Mouse (Mus musculus): ENCODE measurements around the gene Pmp22.

- TF ChIP-seq CTCF (IDR thresholded peaks at IDR 0.05; ENCODE audit: extremely low read depth, insufficient read depth, insufficient read length, insufficient replicate concordance), result no peak
- no peak for TF ChIP-seq POLR2A (IDR thresholded peaks at IDR 0.05; ENCODE audit: low read depth, low read length)
Observed at GRCm38 (mm10) chr11:63090210-63090609, 38.6 kb upstream of the Pmp22 start.
